Mouse (Mus musculus) erythroblast, embryonic 14.5 days (primary cell): ENCODE data around the gene Ahsa1.

ENCODE experiments used
- GATA1 ChIP-seq: IDR thresholded peaks from 2 replicates; pipeline ENCODE4 v1.6.1; 2012; ENCODE audit warnings: low read length, inconsistent platforms, mixed read lengths
- TAL1 ChIP-seq: IDR thresholded peaks from 3 replicates; pipeline ENCODE4 v1.6.1; 2012; ENCODE audit warnings: low read length, inconsistent platforms, mixed read lengths

- no peak for TF ChIP-seq GATA1
- TF ChIP-seq TAL1, result no peak
Measured at GRCm38 (mm10) chr12:87279350-87279749, 13.1 kb downstream of the Ahsa1 start.
